Mouse (Mus musculus) liver, adult 2 months (tissue): ENCODE data around the gene Kiss1r. TPM values are rescaled to one million over a fixed set of nuclear protein-coding genes. Genes with fewer than 3 reads are reported as not detected.

Source experiments
- DNase-seq: peaks from one replicate; pipeline ENCODE4 v3.0.0-alpha.2; 2011; ENCODE audit warnings: low read depth, low spot score; ENCODE audit errors: extremely low read depth
- H3K27ac ChIP-seq: fragments of 200-500 bp; replicated peaks from 2 replicates; pipeline ENCODE4 v1.5.1; 2012; ENCODE audit warnings: low read depth, mild to moderate bottlenecking, control low read depth, inconsistent platforms, low read length; ENCODE audit not compliant: insufficient read depth
- H3K27me3 ChIP-seq: fragments of 200-500 bp; 2 replicates; pipeline ENCODE4 v1.6.1; 2012; ENCODE audit warnings: mild to moderate bottlenecking, moderate library complexity, low read length, inconsistent platforms; ENCODE audit not compliant: control insufficient read depth, insufficient read depth
- H3K36me3 ChIP-seq: fragments of 200-500 bp; 2 replicates; pipeline ENCODE4 v1.6.1; 2012; ENCODE audit warnings: low read length, inconsistent platforms; ENCODE audit not compliant: control insufficient read depth, insufficient read depth
- H3K4me1 ChIP-seq: fragments of 200-500 bp; 2 replicates; pipeline ENCODE4 v1.6.1; 2011; ENCODE audit warnings: low read length; ENCODE audit not compliant: control insufficient read depth, insufficient read depth
- H3K4me3 ChIP-seq: fragments of 200-500 bp; 2 replicates; pipeline ENCODE4 v1.5.1; 2011; ENCODE audit warnings: low read depth, mild to moderate bottlenecking, control low read depth, low read length, moderate library complexity; ENCODE audit not compliant: insufficient read depth
- H3K79me2 ChIP-seq: fragments of 200-500 bp; 2 replicates; pipeline ENCODE4 v1.6.1; 2012; ENCODE audit warnings: inconsistent platforms, mild to moderate bottlenecking, low read length, moderate library complexity; ENCODE audit not compliant: control insufficient read depth, insufficient read depth
- H3K9ac ChIP-seq: fragments of 200-500 bp; 2 replicates; pipeline ENCODE4 v1.6.1; 2012; ENCODE audit warnings: low read depth, mild to moderate bottlenecking, control low read depth, inconsistent platforms, low read length
- CTCF ChIP-seq: fragments of 200-500 bp; IDR thresholded peaks from 2 replicates; pipeline ENCODE4 v1.5.1; 2011; ENCODE audit warnings: low read depth, low read length, control low read depth
- POLR2A ChIP-seq: fragments of 200-500 bp; IDR thresholded peaks from 2 replicates; pipeline ENCODE4 v1.6.1; 2011; ENCODE audit warnings: low read length, control low read depth; ENCODE audit not compliant: insufficient read depth; ENCODE audit errors: extremely low read depth
- WGBS: fragments of 180-500 bp; shearing (Covaris S2); methylation state at CpG from one replicate; pipeline ENCODE4 v1.1.7; 2018; 5-methylcytosine and 5-hydroxymethylcytosine counted together
- polyA plus RNA-seq: library from polyadenylated mRNA; depleted of rRNA; stranded (reverse); fragments of >200 nt; gene quantifications from 2 replicates; pipeline ENCODE4 v1.2.3, GENCODE M21; 2012
- total RNA-seq: library from RNA; depleted of rRNA; stranded (reverse); fragments of >200 nt; gene quantifications from 2 replicates; pipeline ENCODE4 v1.2.3, GENCODE M21; 2014

Gene Kiss1r
- total and polyA plus RNA-seq, 2 experiments: 0.18 to 1.5 TPM

- 5% methylated on average over 10 of the region's 10 CpGs for WGBS
- Histone ChIP-seq H3K4me3 (peak overlapping the region; percentile 71), H3K79me2 (peaks cover 9% of the 10 kb centered on the region; the same call in 1 of the 2 replicates), H3K4me1 (peaks cover 6% of the 10 kb centered on the region; the same call in 1 of the 2 replicates), H3K27ac (peak overlapping the region; percentile 41), H3K36me3 (no peaks in the 10 kb centered on the region; the same call in 1 of the 2 replicates), H3K9ac (peak overlapping the region; percentile 81), H3K27me3 (no peaks in the 10 kb centered on the region)
- no peak for DNase-seq
- TF ChIP-seq CTCF (no peak), POLR2A (no peak)
Observed at GRCm38 (mm10) chr10:79960671-79961294, 44.0 kb downstream of the Kiss1r start.

GRCm38 (mm10) chr10:79964727-79965126, 48.0 kb downstream of the Kiss1r start:
- Histone ChIP-seq H3K9ac (no peak overlapping the region), H3K4me3 (no peak overlapping the region), H3K27ac (no peak overlapping the region), H3K79me2 (peaks cover 9% of the 10 kb centered on the region; the same call in 1 of the 2 replicates), H3K36me3 (no peaks in the 10 kb centered on the region; the same call in 1 of the 2 replicates), H3K4me1 (peaks cover 34% of the 10 kb centered on the region), H3K27me3 (no peaks in the 10 kb centered on the region)
- 97% methylated on average over 7 of the region's 7 CpGs for WGBS
- DNase-seq: no peak
- TF ChIP-seq CTCF (no peak), POLR2A (no peak)

GRCm38 (mm10) chr10:79965325-79965724, 48.6 kb downstream of the Kiss1r start:
- Histone ChIP-seq H3K9ac (no peak overlapping the region), H3K27me3 (no peaks in the 10 kb centered on the region), H3K36me3 (no peaks in the 10 kb centered on the region; the same call in 1 of the 2 replicates), H3K79me2 (peaks cover 6% of the 10 kb centered on the region; the same call in 1 of the 2 replicates), H3K4me1 (peaks cover 34% of the 10 kb centered on the region), H3K27ac (no peak overlapping the region), H3K4me3 (no peak overlapping the region)
- TF ChIP-seq POLR2A: no peak
- TF ChIP-seq CTCF: no peak
- no peak for DNase-seq
- 82% methylated on average over 5 of the region's 5 CpGs for WGBS

GRCm38 (mm10) chr10:79966886-79967400, 50.2 kb downstream of the Kiss1r start:
- TF ChIP-seq CTCF (no peak), POLR2A (no peak)
- no peaks in the 10 kb centered on the region for H3K27me3 ChIP-seq
- H3K9ac ChIP-seq: peak overlapping the region; percentile 30; the same call in 1 of the 2 replicates
- no peaks in the 10 kb centered on the region; the same call in 1 of the 2 replicates for H3K36me3 ChIP-seq
- H3K79me2 ChIP-seq: no peaks in the 10 kb centered on the region
- WGBS: 36% methylated on average over 5 of the region's 5 CpGs
- peak overlapping the region; percentile 70 for H3K27ac ChIP-seq
- H3K4me3 ChIP-seq: no peak overlapping the region
- H3K4me1 ChIP-seq: peaks cover 33% of the 10 kb centered on the region
- DNase-seq: peak; percentile 95

GRCm38 (mm10) chr10:79968181-79968580, 51.4 kb downstream of the Kiss1r start:
- H3K27me3 ChIP-seq: no peaks in the 10 kb centered on the region
- 53% methylated on average over 1 of the region's 1 CpGs for WGBS
- H3K79me2 ChIP-seq: no peaks in the 10 kb centered on the region
- no peak for DNase-seq
- no peak overlapping the region for H3K9ac ChIP-seq
- no peak overlapping the region for H3K4me3 ChIP-seq
- TF ChIP-seq POLR2A (no peak), CTCF (no peak)
- H3K36me3 ChIP-seq: no peaks in the 10 kb centered on the region
- H3K4me1 ChIP-seq: peaks cover 36% of the 10 kb centered on the region
- peak overlapping the region; percentile 59; the same call in 1 of the 2 replicates for H3K27ac ChIP-seq

GRCm38 (mm10) chr10:79969124-79969568, 52.4 kb downstream of the Kiss1r start:
- no peaks in the 10 kb centered on the region for H3K27me3 ChIP-seq
- peaks cover 36% of the 10 kb centered on the region for H3K4me1 ChIP-seq
- H3K4me3 ChIP-seq: no peak overlapping the region
- H3K9ac ChIP-seq: no peak overlapping the region
- peak; percentile 71 for DNase-seq
- TF ChIP-seq POLR2A (no peak), CTCF (no peak)
- peak overlapping the region; percentile 42 for H3K27ac ChIP-seq
- WGBS: 20% methylated on average over 3 of the region's 3 CpGs
- no peaks in the 10 kb centered on the region for H3K79me2 ChIP-seq
- H3K36me3 ChIP-seq: no peaks in the 10 kb centered on the region
